Mouse (Mus musculus): ENCODE results near the gene Slc16a3. TPM values are rescaled to one million over a fixed set of nuclear protein-coding genes. Genes with fewer than 3 reads are reported as not detected.

Slc16a3 gene
- polyA plus RNA-seq, 2 experiments, result 23.5 to 31.6 TPM

DNA sequence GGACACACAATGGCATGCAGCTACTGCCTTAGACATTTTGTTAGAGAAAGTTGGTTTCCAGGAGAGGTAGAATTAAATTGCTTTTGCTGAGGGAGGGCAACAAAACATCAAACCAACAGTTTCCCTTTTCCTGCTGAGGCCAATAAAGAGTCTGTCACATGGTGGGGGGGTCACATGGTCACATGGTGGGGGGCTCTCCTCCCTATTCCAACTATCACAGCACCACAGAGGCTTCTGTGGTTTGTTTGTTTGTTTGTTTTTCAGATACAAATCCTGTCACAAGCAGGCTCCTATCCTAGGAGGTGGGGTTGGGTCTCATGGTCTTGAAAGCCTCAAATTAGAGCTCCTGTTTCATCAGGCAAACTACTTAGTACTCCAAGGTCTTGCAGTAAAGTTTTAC is 34.2 kb downstream of the Slc16a3 start:
- DNase-seq (ENCODE audit: low read depth in 3 of 3, low spot score in 3 of 3) (no peak), ATAC-seq (ENCODE audit: insufficient read depth) (no peak)
- Histone ChIP-seq H3K4me1 (replicated peaks; ENCODE audit: control insufficient read depth in 2 of 2, insufficient read depth in 2 of 2, low read length in 1 of 2) (peaks cover 36 to 44% of the 10 kb centered on the region in 2 experiments), H3K9me3 (ENCODE audit: control insufficient read depth, low read length) (no peaks in the 10 kb centered on the region), H3K9ac (replicated peaks) (no peak overlapping the region), H3K36me3 (replicated peaks; ENCODE audit: control insufficient read depth, insufficient read depth, low read depth) (peaks cover 55% of the 10 kb centered on the region), H3K4me3 (ENCODE audit: insufficient read depth in 1 of 2, low read depth in 2 of 2, low read length in 2 of 2) (no peak overlapping the region), H3K4me2 (ENCODE audit: low read depth) (no peak overlapping the region), H3K27me3 (ENCODE audit: control insufficient read depth, insufficient read depth, low read length) (no peaks in the 10 kb centered on the region), H3K27ac (peak overlapping the region; percentile 27; the same call in 1 of the 2 replicates)
- TF ChIP-seq EP300 (IDR thresholded peaks at IDR 0.05; ENCODE audit: low read depth) (no peak), CTCF (IDR thresholded peaks at IDR 0.05; ENCODE audit: low read depth) (no peak)

DNA sequence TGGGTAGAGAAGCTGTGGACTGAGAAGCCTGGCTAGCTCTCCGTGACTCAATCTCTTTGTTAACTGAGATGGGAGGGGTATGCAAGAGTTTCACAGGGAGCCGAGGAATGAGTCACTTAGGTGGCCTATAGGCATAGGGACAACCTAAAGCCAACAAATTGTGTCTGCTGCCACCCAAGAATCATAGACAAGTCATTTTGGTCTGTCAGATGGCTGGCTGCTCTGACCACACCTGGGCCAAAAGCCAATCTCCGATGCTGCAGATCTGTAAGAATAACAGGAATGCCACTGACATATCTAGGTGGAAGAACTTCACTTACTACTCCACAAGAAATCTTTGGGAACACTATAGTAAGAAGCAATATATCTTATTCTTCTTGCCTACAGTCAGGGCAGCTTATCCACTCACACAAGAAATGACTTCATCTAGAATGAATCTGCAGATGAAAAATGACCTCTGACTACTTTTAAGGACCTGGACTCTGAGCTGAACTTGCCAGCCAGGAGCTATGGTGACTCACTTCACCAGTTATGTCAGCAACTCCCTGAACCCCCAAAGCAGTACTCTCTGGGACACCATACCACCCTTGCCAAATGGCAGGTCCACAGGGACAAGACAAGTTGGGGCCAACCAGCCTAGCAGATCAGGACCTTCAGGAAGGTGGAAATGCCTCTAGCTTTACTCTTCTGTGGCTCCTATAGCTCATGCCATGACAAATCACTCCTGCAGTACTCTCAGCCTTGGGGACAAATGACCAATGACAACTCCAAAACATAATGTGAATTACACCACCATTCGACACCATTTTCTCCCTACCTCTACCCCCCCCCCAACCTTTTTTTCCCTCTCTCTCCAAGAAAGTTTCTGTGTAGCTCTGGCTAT is 36.4 kb downstream of the Slc16a3 start:
- TF ChIP-seq EP300 (IDR thresholded peaks at IDR 0.05; ENCODE audit: low read depth) (no peak), CTCF (IDR thresholded peaks at IDR 0.05; ENCODE audit: low read depth) (no peak)
- Histone ChIP-seq H3K27me3 (ENCODE audit: control insufficient read depth, insufficient read depth, low read length) (no peaks in the 10 kb centered on the region), H3K9ac (replicated peaks) (no peak overlapping the region), H3K4me2 (ENCODE audit: low read depth) (no peak overlapping the region), H3K4me1 (replicated peaks; ENCODE audit: control insufficient read depth in 2 of 2, insufficient read depth in 2 of 2, low read length in 1 of 2) (peaks cover 43 to 57% of the 10 kb centered on the region in 2 experiments), H3K36me3 (replicated peaks; ENCODE audit: control insufficient read depth, insufficient read depth, low read depth) (peaks cover 35% of the 10 kb centered on the region), H3K4me3 (ENCODE audit: insufficient read depth in 1 of 2, low read depth in 2 of 2, low read length in 2 of 2) (no peak overlapping the region), H3K27ac (no peak overlapping the region), H3K9me3 (ENCODE audit: control insufficient read depth, low read length) (no peaks in the 10 kb centered on the region)
- WGBS (ENCODE audit: insufficient replicate concordance), result 72% methylated on average over 4 of the region's 4 CpGs
- DNase-seq (ENCODE audit: low read depth in 3 of 3, low spot score in 3 of 3) (no peak), ATAC-seq (ENCODE audit: insufficient read depth) (no peak)

DNA sequence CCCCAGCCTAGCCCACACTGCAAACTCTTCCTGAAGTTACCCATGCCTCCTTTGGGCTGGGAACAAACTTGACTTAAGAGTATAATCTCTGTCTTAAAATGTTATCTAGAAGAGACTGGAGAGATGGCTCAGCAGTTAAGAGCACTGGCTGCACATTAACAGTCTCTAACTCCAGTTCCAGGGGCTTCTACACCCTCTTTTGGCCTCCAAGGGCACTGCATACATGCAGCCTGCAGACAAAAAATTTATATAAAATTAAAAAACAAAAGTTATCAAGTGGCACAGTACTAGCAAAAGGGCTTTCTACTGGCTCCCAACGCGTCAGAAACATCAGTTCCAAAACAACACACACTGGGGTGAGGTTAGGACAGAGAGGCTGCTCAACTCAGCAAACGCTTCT is 39.3 kb downstream of the Slc16a3 start:
- peaks cover 21% of the 10 kb centered on the region for H3K36me3 ChIP-seq (replicated peaks; ENCODE audit: control insufficient read depth, insufficient read depth, low read depth)
- ATAC-seq (ENCODE audit: insufficient read depth), result no peak
- WGBS (ENCODE audit: insufficient replicate concordance), result 73% methylated on average over 3 of the region's 3 CpGs
- no peaks in the 10 kb centered on the region for H3K9me3 ChIP-seq (ENCODE audit: control insufficient read depth, low read length)
- H3K9ac ChIP-seq (replicated peaks), result no peak overlapping the region
- H3K4me2 ChIP-seq (ENCODE audit: low read depth), result no peak overlapping the region
- TF ChIP-seq CTCF (IDR thresholded peaks at IDR 0.05; ENCODE audit: low read depth), result no peak
- H3K4me1 ChIP-seq (replicated peaks; ENCODE audit: control insufficient read depth in 2 of 2, insufficient read depth in 2 of 2, low read length in 1 of 2), result peaks cover 29 to 53% of the 10 kb centered on the region in 2 experiments
- H3K27ac ChIP-seq, result no peak overlapping the region
- H3K4me3 ChIP-seq (ENCODE audit: insufficient read depth in 1 of 2, low read depth in 2 of 2, low read length in 2 of 2), result no peak overlapping the region
- no peak for DNase-seq (ENCODE audit: low read depth in 3 of 3, low spot score in 3 of 3)
- no peaks in the 10 kb centered on the region for H3K27me3 ChIP-seq (ENCODE audit: control insufficient read depth, insufficient read depth, low read length)

DNA sequence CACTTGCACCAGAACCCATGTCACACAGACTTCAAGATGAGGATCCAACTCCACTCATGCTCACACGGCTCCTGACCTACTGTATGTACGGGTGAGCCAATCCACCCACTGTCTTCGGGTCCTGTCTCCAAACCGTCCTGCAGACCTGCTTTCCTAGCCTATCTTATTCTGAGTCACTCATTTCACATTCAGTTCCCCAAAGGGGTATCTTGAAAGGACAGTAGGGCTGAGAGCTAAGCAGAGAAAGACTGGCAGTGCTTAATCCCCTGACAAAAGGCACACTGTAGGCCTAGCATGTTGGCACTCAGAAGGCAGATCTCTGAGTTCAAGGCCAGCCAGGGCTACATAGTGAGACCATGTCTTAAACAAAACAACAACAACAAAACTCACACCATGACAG is 40.1 kb downstream of the Slc16a3 start:
- TF ChIP-seq EP300 (IDR thresholded peaks at IDR 0.05; ENCODE audit: low read depth), result no peak
- Histone ChIP-seq H3K27ac (no peak overlapping the region), H3K9ac (replicated peaks) (0 out of 2 replicates have a peak overlapping the region, but pooled peaks have one; percentile 96)

DNA sequence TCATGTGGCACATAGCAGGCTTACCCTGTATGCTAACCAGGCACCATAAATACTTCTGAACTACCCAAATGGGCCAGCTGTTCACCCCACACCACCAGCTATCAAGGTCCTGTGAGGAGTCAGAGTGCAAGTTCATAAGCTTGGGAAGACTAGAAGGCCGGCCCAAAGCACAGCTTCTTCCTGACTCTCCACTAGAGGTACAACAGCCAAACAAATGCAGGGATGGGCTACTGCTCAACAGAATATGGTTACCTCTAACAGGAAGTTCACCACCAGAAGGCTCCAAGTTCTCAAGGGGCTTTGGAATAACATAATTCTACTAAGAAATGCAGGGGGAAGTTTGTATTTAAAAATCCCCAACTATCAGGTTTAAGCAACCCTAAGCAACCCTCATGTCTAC is 41.2 kb downstream of the Slc16a3 start:
- DNase-seq (ENCODE audit: low read depth in 3 of 3, low spot score in 3 of 3) (no peak), ATAC-seq (ENCODE audit: insufficient read depth) (no peak)
- no peaks in the 10 kb centered on the region for H3K9me3 ChIP-seq (ENCODE audit: control insufficient read depth, low read length)
- peaks cover 11% of the 10 kb centered on the region for H3K36me3 ChIP-seq (replicated peaks; ENCODE audit: control insufficient read depth, insufficient read depth, low read depth)
- peak overlapping the region; percentile 81 to 94 for H3K4me3 ChIP-seq (ENCODE audit: insufficient read depth in 1 of 2, low read depth in 2 of 2, low read length in 2 of 2)
- peak overlapping the region; percentile 81 for H3K27ac ChIP-seq
- 29% methylated on average over 1 of the region's 1 CpGs for WGBS (ENCODE audit: insufficient replicate concordance)
- no peaks in the 10 kb centered on the region for H3K27me3 ChIP-seq (ENCODE audit: control insufficient read depth, insufficient read depth, low read length)
- peak overlapping the region; percentile 96 for H3K9ac ChIP-seq (replicated peaks)
- TF ChIP-seq EP300 (IDR thresholded peaks at IDR 0.05; ENCODE audit: low read depth) (no peak), CTCF (IDR thresholded peaks at IDR 0.05; ENCODE audit: low read depth) (no peak)
- peaks cover 29 to 52% of the 10 kb centered on the region in 2 experiments for H3K4me1 ChIP-seq (replicated peaks; ENCODE audit: control insufficient read depth in 2 of 2, insufficient read depth in 2 of 2, low read length in 1 of 2)
- H3K4me2 ChIP-seq (ENCODE audit: low read depth), result peak overlapping the region; percentile 82

More for the DNA sequence above, 40.1 kb downstream of the Slc16a3 start:
- Histone ChIP-seq H3K36me3 (replicated peaks; ENCODE audit: control insufficient read depth, insufficient read depth, low read depth) (peaks cover 15% of the 10 kb centered on the region), H3K4me1 (replicated peaks; ENCODE audit: control insufficient read depth in 2 of 2, insufficient read depth in 2 of 2, low read length in 1 of 2) (peaks cover 29 to 50% of the 10 kb centered on the region in 2 experiments), H3K27me3 (ENCODE audit: control insufficient read depth, insufficient read depth, low read length) (no peaks in the 10 kb centered on the region), H3K4me2 (ENCODE audit: low read depth) (peak overlapping the region; percentile 82), H3K4me3 (ENCODE audit: insufficient read depth in 1 of 2, low read depth in 2 of 2, low read length in 2 of 2) (no peak overlapping the region), H3K9me3 (ENCODE audit: control insufficient read depth, low read length) (no peaks in the 10 kb centered on the region)
- ATAC-seq (ENCODE audit: insufficient read depth) (no peak), DNase-seq (ENCODE audit: low read depth in 3 of 3, low spot score in 3 of 3) (no peak)
- WGBS (ENCODE audit: insufficient replicate concordance), result 60% methylated on average over 4 of the region's 4 CpGs

All from liver, embryonic 14.5 days (tissue).